Mouse (Mus musculus) B cell, adult (primary cell): ENCODE data around the gene Nav3. TPM values are rescaled to one million over a fixed set of nuclear protein-coding genes. Genes with fewer than 3 reads are reported as not detected.

Source experiments
- total RNA-seq: library from RNA; stranded (reverse); gene quantifications from 4 replicates; pipeline ENCODE4 v1.2.4, GENCODE M21; 2023; ENCODE audit not compliant: inconsistent age

The Nav3 gene
- total RNA-seq: 0.27 to 0.86 TPM (median 0.57 TPM) in 4 replicates

DNA sequence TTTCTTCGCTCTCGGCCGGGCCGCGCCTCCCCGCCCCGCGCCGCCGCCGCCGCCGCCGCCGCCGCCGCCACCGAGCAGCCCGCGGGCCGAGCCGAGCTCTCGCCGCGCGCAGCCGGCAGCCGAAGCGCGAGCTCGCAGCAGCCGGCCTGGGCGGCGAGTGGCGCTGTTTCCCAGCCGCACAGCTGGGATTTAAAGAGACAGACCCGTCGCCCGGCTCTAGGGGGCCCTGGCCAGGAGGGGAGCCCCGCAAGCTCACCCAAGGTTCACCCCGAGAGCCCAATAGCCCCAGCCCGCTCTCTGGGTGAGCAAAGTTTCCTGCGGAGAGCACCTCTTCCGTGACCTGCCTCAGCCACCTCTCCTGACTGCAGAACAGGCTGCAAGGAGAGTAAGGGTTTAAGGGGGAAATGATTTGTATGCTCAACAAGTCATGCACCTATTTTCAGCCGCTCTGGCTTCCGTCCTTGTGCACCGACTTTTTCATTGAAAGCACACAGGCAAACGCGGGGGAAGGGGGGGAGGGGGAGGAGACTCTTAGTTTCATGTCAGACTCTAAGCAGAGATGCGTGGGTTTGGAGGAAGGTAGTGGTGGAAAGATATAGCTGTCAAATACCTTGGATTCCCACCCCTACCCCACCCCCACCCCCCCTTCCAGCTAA, at the start of gene Nav3:
Nav3 (minus strand) TSS at position 367 of the 656 bp plus-strand sequence.

